Mouse (Mus musculus) left cerebral cortex, adult 18-20 months (tissue): Measurements from ENCODE around the gene Klra7. TPM values are rescaled to one million over a fixed set of nuclear protein-coding genes. Genes with fewer than 3 reads are reported as not detected.
"Not testable (repeated sequence)": the region's sequence is repeated elsewhere in the genome, so short reads cannot be mapped to it uniquely, and the experiment has no call there.

ENCODE experiments used
- DNase-seq, 2 experiments: peaks; one replicate each; pipeline ENCODE4 v3.0.0; 2021 to 2022; ENCODE audit warnings: low spot score in 2 of 2, mixed read lengths in 1 of 2
- long read RNA-seq, 2 experiments: library from polyadenylated mRNA; stranded (forward); transcript quantifications; one replicate each; pipeline ENCODE4 v2.0.0; 2021
- total RNA-seq, 2 experiments: library from RNA; stranded (reverse); gene quantifications; 2 replicates each; pipeline ENCODE4 v1.2.3; 2021

Gene Klra7
- not detected for total RNA-seq
- long read RNA-seq, experiment 1 = 0 reads
- long read RNA-seq, experiment 2 = 0 reads

DNA sequence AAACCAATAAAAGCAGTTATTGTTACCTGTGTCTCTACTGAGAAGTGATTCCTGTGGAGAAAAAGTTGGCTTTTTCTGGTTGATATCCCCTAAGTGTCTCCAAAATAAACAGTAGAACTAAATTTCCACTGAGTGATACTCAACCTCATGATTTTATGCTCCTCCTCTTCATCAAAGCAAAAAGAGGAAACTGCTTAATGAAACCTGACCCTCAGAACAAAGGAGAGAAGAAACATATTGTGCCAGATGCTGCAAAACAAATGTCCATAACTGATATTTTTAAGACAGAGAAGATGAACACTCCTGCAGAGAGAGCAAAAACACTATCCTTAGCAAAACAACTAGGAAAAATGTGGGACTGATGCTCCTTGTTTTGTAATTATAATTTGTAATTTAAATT, at the start of gene Klra7:
TSS of gene Klra7 (minus strand) at position 101 of the 400 bp plus-strand sequence.
- no peak for DNase-seq

GRCm38 (mm10) chr6:130281828-130282227, 48.7 kb upstream of the Klra7 start, which contains the start of gene Klra10:
Gene Klra10 (minus strand): TSS chr6:130281928.
- not testable (repeated sequence) for DNase-seq

DNA sequence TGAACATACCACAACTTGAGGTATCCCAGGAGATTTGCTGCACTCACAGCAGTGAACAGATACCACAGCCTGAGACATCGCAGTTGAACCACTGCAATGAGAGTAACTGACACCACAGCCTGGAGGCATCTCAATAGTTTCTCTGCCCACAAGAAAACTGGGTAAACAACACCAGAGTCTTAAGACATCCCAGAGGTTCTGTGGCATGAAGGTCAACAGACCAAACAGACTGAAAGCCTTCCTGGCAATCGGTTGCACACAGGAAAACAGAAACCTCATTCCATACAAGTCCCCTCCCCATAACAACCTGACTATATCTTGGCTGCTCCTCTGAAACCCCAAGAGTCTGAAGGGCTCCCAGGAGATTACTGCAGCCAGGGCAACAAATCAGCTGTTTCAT, 22.2 kb upstream of the Klra7 start:
- DNase-seq = no peak

DNA sequence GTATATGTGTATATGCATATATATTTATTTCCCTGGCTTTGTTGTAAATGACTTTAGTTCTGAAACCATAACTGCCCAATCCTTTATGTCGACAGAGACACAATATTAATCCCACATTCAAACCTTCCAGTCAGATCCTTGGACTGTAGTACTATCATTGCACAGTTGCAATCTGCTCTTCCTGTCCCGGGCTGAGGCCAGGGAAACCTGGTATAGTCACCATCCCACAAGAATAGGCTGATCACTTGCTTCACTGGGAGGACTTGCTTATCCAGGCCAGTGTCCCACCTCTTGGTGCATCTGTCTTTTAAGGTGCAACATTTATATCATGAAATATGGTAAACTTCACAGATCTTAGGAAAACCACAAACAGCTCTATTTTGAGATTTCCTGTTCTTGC, 4.4 kb upstream of the Klra7 start:
- DNase-seq = no peak

DNA sequence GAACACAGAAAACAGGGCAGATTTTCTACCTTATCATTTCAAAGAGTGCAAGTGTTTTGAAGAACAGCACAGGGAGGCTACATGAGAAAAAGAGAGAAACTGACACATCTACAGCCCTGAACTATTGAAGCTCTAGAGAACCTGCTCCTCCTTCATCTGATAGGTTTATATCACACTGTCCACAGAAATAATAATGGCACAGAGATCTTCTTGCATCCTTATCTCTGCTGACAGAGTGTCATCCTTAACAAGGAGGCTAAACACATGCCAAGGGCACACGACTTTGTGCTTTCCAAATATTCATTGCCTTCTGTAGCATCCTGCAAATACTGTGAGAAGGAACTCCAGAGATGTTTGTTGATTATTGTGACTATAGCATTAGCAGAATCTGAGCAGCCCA, 3.5 kb upstream of the Klra7 start:
- no peak for DNase-seq

DNA sequence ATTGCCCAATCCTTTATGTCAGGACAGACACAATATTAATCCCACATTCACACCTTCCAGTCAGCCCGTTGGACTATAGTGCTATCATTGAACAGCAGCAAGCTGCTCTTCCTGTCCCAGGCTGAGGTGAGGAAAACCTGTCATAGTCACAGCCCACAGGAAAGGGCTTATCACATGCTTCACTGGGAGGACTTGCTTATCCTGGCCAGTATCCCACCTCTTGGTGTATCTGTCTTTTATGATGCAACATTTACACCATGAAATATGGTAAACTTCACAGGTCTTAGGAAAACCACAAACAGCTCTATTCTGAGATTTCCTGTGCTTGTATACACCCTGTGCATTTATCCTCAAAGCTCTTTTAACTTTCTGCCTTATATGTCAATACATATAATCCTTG, 35.7 kb downstream of the Klra7 start:
- DNase-seq = not testable (repeated sequence)

DNA sequence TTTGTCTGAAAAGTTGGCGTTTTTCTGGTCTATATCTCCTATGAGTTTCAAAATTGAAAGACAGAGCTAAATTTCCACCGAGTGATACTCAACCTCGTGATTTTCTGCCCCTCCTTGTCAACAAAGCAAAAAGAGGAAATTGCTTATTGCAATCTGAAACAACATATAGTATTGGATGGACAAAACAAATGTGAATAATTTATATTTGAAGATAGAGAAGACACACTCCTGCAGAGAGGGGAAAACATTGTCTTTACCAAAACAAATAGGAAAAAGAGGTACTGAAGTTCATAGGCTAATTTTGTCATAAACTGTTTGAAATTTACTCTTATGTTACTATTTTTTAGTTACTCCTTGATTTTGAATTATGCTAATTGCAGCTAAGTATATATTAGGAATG, 40.1 kb downstream of the Klra7 start, which contains the start of gene Klra9:
TSS of gene Klra9 (minus strand) at position 101 of the 400 bp plus-strand sequence.
- not testable (repeated sequence) for DNase-seq

Other genes starting within 250 kb of the Klra7 start
- gene Klra6, start 206.4 kb downstream of the Klra7 start, total RNA-seq = not detected
- not detected for gene Klra4, start 166.1 kb downstream of the Klra7 start, total RNA-seq
- gene Klra8, start 103.4 kb downstream of the Klra7 start, total RNA-seq = not detected
- not detected for gene Klra9, start 40.2 kb downstream of the Klra7 start, total RNA-seq
- not detected for gene Klra10, start 48.6 kb upstream of the Klra7 start, total RNA-seq
- not detected for gene Klra3, start 104.3 kb upstream of the Klra7 start, total RNA-seq
- gene Klra1, start 153.6 kb upstream of the Klra7 start, total RNA-seq = not detected